Mouse (Mus musculus) hindbrain, embryonic 13.5 days (tissue): ENCODE measurements around the gene Tex22. TPM values are rescaled to one million over a fixed set of nuclear protein-coding genes. Genes with fewer than 3 reads are reported as not detected.

Experiments
- ATAC-seq: fragments of 200-750 bp; cut with Nextera tagmentation; 2 replicates; pipeline ENCODE4 v1.8.0; 2017; ENCODE audit warnings: moderate TSS enrichment; ENCODE audit not compliant: low FRiP score
- H3K27ac ChIP-seq: fragments of 300-500 bp; sonication (generic); 2 replicates; pipeline ENCODE4 v1.5.1; 2015; ENCODE audit warnings: inconsistent platforms, mild to moderate bottlenecking, moderate library complexity
- H3K27me3 ChIP-seq: fragments of 300-500 bp; sonication (generic); 2 replicates; pipeline ENCODE4 v1.6.1; 2015; ENCODE audit warnings: mild to moderate bottlenecking, inconsistent platforms
- H3K36me3 ChIP-seq: fragments of 300-500 bp; sonication (generic); 2 replicates; pipeline ENCODE4 v1.6.1; 2015; ENCODE audit warnings: mild to moderate bottlenecking, inconsistent platforms
- H3K4me1 ChIP-seq: fragments of 300-500 bp; sonication (generic); replicated peaks from 2 replicates; pipeline ENCODE4 v1.6.1; 2015; ENCODE audit warnings: inconsistent platforms
- H3K4me2 ChIP-seq: fragments of 300-500 bp; sonication (generic); 2 replicates; pipeline ENCODE4 v1.6.1; 2015; ENCODE audit warnings: inconsistent platforms, mild to moderate bottlenecking, moderate library complexity
- H3K4me3 ChIP-seq: fragments of 300-500 bp; sonication (generic); 2 replicates; pipeline ENCODE4 v1.5.1; 2015; ENCODE audit warnings: mild to moderate bottlenecking, inconsistent platforms
- H3K9ac ChIP-seq: fragments of 300-500 bp; sonication (generic); 2 replicates; pipeline ENCODE4 v1.6.1; 2015; ENCODE audit warnings: mild to moderate bottlenecking, inconsistent platforms
- H3K9me3 ChIP-seq: fragments of 300-500 bp; sonication (generic); 2 replicates; pipeline ENCODE4 v1.6.1; 2016; ENCODE audit warnings: inconsistent platforms
- WGBS: fragments of 180-500 bp; shearing (Covaris S2); methylation state at CpG from one replicate; pipeline ENCODE4 v1.1.7; 2015; 5-methylcytosine and 5-hydroxymethylcytosine counted together
- polyA plus RNA-seq: library from polyadenylated mRNA; unstranded; fragments of >200 nt; fragmentation: Nextera tagmentation; extraction: Ambion mirVana; gene quantifications from 2 replicates; pipeline ENCODE4 v1.2.1, GENCODE M21; 2015

Tex22 gene
- polyA plus RNA-seq, 1 experiment from 2014 or later: not detected

- WGBS: 94% methylated on average over 7 of the region's 7 CpGs
- ATAC-seq: no peak
- Histone ChIP-seq H3K4me2 (no peak overlapping the region), H3K4me3 (no peak overlapping the region), H3K36me3 (peaks cover 97% of the 10 kb centered on the region), H3K27ac (no peak overlapping the region), H3K4me1 (no peaks in the 10 kb centered on the region), H3K9me3 (no peaks in the 10 kb centered on the region), H3K9ac (no peak overlapping the region), H3K27me3 (no peaks in the 10 kb centered on the region)
Observed at GRCm38 (mm10) chr12:113063700-113064099, 10.6 kb upstream of the Tex22 start.

- Histone ChIP-seq H3K36me3 (peaks cover 91% of the 10 kb centered on the region), H3K9ac (no peak overlapping the region), H3K9me3 (no peaks in the 10 kb centered on the region), H3K4me3 (no peak overlapping the region), H3K4me2 (no peak overlapping the region), H3K27me3 (no peaks in the 10 kb centered on the region), H3K27ac (no peak overlapping the region), H3K4me1 (peaks cover under 1% of the 10 kb centered on the region)
- no peak for ATAC-seq
- 91% methylated on average over 7 of the region's 7 CpGs for WGBS
Observed at GRCm38 (mm10) chr12:113068002-113068401, 6.3 kb upstream of the Tex22 start.

- WGBS: 98% methylated on average over 6 of the region's 6 CpGs
- no peaks in the 10 kb centered on the region for H3K27me3 ChIP-seq
- no peak overlapping the region for H3K27ac ChIP-seq
- peaks cover 13% of the 10 kb centered on the region for H3K4me1 ChIP-seq
- no peak overlapping the region for H3K4me2 ChIP-seq
- H3K9ac ChIP-seq: no peak overlapping the region
- no peaks in the 10 kb centered on the region for H3K9me3 ChIP-seq
- H3K36me3 ChIP-seq: peaks cover 77% of the 10 kb centered on the region
- no peak for ATAC-seq
- no peak overlapping the region for H3K4me3 ChIP-seq
Observed at GRCm38 (mm10) chr12:113069389-113069788, 4.9 kb upstream of the Tex22 start.

GRCm38 (mm10) chr12:113071321-113071720 lies 3.0 kb upstream of the Tex22 start:
- Histone ChIP-seq H3K9ac (no peak overlapping the region; the same call in 1 of the 2 replicates), H3K27ac (no peak overlapping the region), H3K4me2 (no peak overlapping the region), H3K36me3 (peaks cover 58% of the 10 kb centered on the region), H3K4me1 (peaks cover 26% of the 10 kb centered on the region), H3K27me3 (no peaks in the 10 kb centered on the region), H3K4me3 (no peak overlapping the region), H3K9me3 (no peaks in the 10 kb centered on the region)
- 94% methylated on average over 6 of the region's 6 CpGs for WGBS
- no peak for ATAC-seq

- Histone ChIP-seq H3K9ac (0 out of 2 replicates have a peak overlapping the region, but pooled peaks have one; percentile 3), H3K27ac (no peak overlapping the region), H3K4me3 (no peak overlapping the region), H3K27me3 (no peaks in the 10 kb centered on the region), H3K9me3 (no peaks in the 10 kb centered on the region), H3K4me2 (no peak overlapping the region), H3K36me3 (peaks cover 53% of the 10 kb centered on the region), H3K4me1 (peaks cover 26% of the 10 kb centered on the region)
- no peak for ATAC-seq
- WGBS: 79% methylated on average over 6 of the region's 6 CpGs
Observed at GRCm38 (mm10) chr12:113071827-113072226, 2.5 kb upstream of the Tex22 start.

GRCm38 (mm10) chr12:113073420-113074328 lies 628 bp upstream of the Tex22 start:
- peaks cover 26% of the 10 kb centered on the region for H3K4me1 ChIP-seq
- 12% methylated on average over 15 of the region's 15 CpGs for WGBS
- peak overlapping the region; percentile 88 for H3K4me2 ChIP-seq
- H3K4me3 ChIP-seq: peak overlapping the region; percentile 47
- peak; percentile 55 for ATAC-seq
- no peaks in the 10 kb centered on the region for H3K27me3 ChIP-seq
- H3K27ac ChIP-seq: peak overlapping the region; percentile 96
- peaks cover 37% of the 10 kb centered on the region for H3K36me3 ChIP-seq
- H3K9me3 ChIP-seq: no peaks in the 10 kb centered on the region
- H3K9ac ChIP-seq: peak overlapping the region; percentile 76

- Histone ChIP-seq H3K27me3 (no peaks in the 10 kb centered on the region), H3K27ac (peak overlapping the region; percentile 96), H3K4me1 (peaks cover 26% of the 10 kb centered on the region), H3K36me3 (peaks cover 24% of the 10 kb centered on the region), H3K9me3 (no peaks in the 10 kb centered on the region), H3K4me3 (peak overlapping the region; percentile 47), H3K4me2 (peak overlapping the region; percentile 88), H3K9ac (peak overlapping the region; percentile 76)
- WGBS: 2% methylated on average over 10 of the region's 10 CpGs
- peak; percentile 75 for ATAC-seq
Observed at GRCm38 (mm10) chr12:113075063-113075454, 757 bp downstream of the Tex22 start.

- Histone ChIP-seq H3K27me3 (no peaks in the 10 kb centered on the region), H3K4me1 (peaks cover 26% of the 10 kb centered on the region), H3K9me3 (no peaks in the 10 kb centered on the region), H3K4me3 (peak overlapping the region; percentile 47; the same call in 1 of the 2 replicates), H3K4me2 (peak overlapping the region; percentile 88), H3K9ac (peak overlapping the region; percentile 76), H3K27ac (peak overlapping the region; percentile 96), H3K36me3 (peaks cover 19% of the 10 kb centered on the region)
- WGBS: 53% methylated on average over 6 of the region's 6 CpGs
- peak; percentile 6; the same call in 1 of the 2 replicates for ATAC-seq
Observed at GRCm38 (mm10) chr12:113075486-113075885, 1.2 kb downstream of the Tex22 start.

GRCm38 (mm10) chr12:113087276-113087675 lies 13.0 kb downstream of the Tex22 start:
- H3K27me3 ChIP-seq: 0 out of 2 replicates have a peak, but pooled peaks cover 3% of the 10 kb centered on the region
- H3K4me3 ChIP-seq: no peak overlapping the region
- H3K4me1 ChIP-seq: no peaks in the 10 kb centered on the region
- no peak overlapping the region for H3K27ac ChIP-seq
- WGBS: 77% methylated on average over 3 of the region's 3 CpGs
- no peak overlapping the region for H3K4me2 ChIP-seq
- H3K9me3 ChIP-seq: no peaks in the 10 kb centered on the region
- no peaks in the 10 kb centered on the region for H3K36me3 ChIP-seq
- no peak for ATAC-seq
- H3K9ac ChIP-seq: no peak overlapping the region

- WGBS: 38% methylated on average over 4 of the region's 4 CpGs
- no peaks in the 10 kb centered on the region for H3K4me1 ChIP-seq
- H3K9ac ChIP-seq: no peak overlapping the region
- 0 out of 2 replicates have a peak, but pooled peaks cover 3% of the 10 kb centered on the region for H3K27me3 ChIP-seq
- no peak overlapping the region for H3K4me2 ChIP-seq
- no peak overlapping the region for H3K27ac ChIP-seq
- no peak overlapping the region for H3K4me3 ChIP-seq
- no peaks in the 10 kb centered on the region for H3K36me3 ChIP-seq
- no peaks in the 10 kb centered on the region for H3K9me3 ChIP-seq
- ATAC-seq: no peak
Observed at GRCm38 (mm10) chr12:113088026-113088425, 13.7 kb downstream of the Tex22 start.

- Histone ChIP-seq H3K4me2 (no peak overlapping the region), H3K4me3 (no peak overlapping the region), H3K27ac (no peak overlapping the region), H3K36me3 (no peaks in the 10 kb centered on the region), H3K4me1 (no peaks in the 10 kb centered on the region), H3K27me3 (0 out of 2 replicates have a peak, but pooled peaks cover 3% of the 10 kb centered on the region), H3K9ac (no peak overlapping the region), H3K9me3 (no peaks in the 10 kb centered on the region)
- 93% methylated on average over 6 of the region's 6 CpGs for WGBS
- no peak for ATAC-seq
Observed at GRCm38 (mm10) chr12:113089107-113089506, 14.8 kb downstream of the Tex22 start.

- Histone ChIP-seq H3K27me3 (0 out of 2 replicates have a peak, but pooled peaks cover 3% of the 10 kb centered on the region), H3K4me2 (no peak overlapping the region), H3K9me3 (no peaks in the 10 kb centered on the region), H3K4me3 (no peak overlapping the region), H3K4me1 (no peaks in the 10 kb centered on the region), H3K9ac (no peak overlapping the region), H3K36me3 (no peaks in the 10 kb centered on the region), H3K27ac (no peak overlapping the region)
- ATAC-seq: 0 out of 2 replicates have a peak, but pooled peaks have one; percentile 24
- WGBS: 83% methylated on average over 17 of the region's 17 CpGs
Observed at GRCm38 (mm10) chr12:113090053-113090452, 15.8 kb downstream of the Tex22 start.
